Mouse (Mus musculus): ENCODE results near the gene Chmp2a. TPM values are rescaled to one million over a fixed set of nuclear protein-coding genes. Genes with fewer than 3 reads are reported as not detected.

Chmp2a gene
- polyA plus RNA-seq, 1 experiment from 2014 or later: 165 TPM

DNA sequence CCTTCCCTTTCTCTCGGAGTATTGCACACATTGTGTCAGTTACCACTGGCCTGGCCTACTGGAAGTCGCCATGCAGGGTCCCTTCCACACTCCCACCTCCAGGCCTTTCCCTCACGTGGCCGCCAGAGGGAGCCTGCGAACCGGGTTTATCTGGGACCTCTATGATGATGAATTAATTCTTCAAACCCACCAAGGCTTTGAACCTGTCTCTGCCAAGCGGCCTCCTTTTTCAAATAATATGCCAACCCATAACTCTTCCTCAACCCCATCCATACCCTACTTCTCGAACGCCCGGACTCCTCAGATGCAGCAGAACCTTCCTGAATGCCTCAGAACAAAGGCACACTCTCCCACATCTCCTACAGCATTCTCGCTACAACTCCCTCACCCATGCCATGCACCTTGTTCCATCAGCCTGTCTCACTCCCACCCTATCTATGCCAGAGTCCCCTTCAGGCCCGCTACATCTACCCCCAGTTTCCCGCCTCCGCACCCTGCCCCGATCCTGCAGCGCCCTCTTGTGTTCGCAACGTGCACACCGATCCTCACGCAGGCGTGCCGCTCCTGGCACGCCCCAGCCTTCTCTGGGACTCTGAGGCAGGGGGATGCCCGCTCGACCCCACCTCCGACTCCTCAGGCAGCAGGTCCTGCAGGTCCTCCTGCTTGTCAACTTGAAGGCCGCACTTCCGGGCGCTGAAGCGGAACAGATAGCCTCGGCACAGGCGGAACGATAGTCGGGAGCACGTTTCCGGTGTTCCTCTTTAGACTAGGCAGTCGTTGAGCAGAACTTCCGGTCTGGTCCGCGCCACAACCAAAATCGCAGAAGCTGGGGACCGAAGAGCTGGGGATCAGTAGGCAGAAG, 25.2 kb downstream of the Chmp2a start:
- peak overlapping the region; percentile 94 for H3K4me2 ChIP-seq (ENCODE audit: low read length)
- H3K9ac ChIP-seq (ENCODE audit: low read length): peak overlapping the region; percentile 91
- peak; percentile 62 for ATAC-seq (ENCODE audit: insufficient number of reproducible peaks, insufficient read depth, low FRiP score, low read depth)
- H3K9me3 ChIP-seq (ENCODE audit: control insufficient read depth, low read length): no peaks in the 10 kb centered on the region
- under 1% methylated on average over 42 of the region's 42 CpGs for WGBS
- peaks cover 6% of the 10 kb centered on the region; the same call in 1 of the 2 replicates for H3K27me3 ChIP-seq (ENCODE audit: control insufficient read depth, insufficient read depth, low read length)
- peak overlapping the region; percentile 76 to 84 for H3K4me3 ChIP-seq (ENCODE audit: control insufficient read depth in 1 of 2, insufficient read depth in 1 of 2, low read depth in 1 of 2, low read length in 2 of 2)
- H3K27ac ChIP-seq (replicated peaks in 1 of 2; ENCODE audit: control insufficient read depth in 1 of 2, insufficient read depth in 1 of 2, low read depth in 2 of 2, low read length in 2 of 2): peak overlapping the region; percentile 94 to 95
- peaks cover 6 to 13% of the 10 kb centered on the region in 2 experiments for H3K4me1 ChIP-seq (ENCODE audit: control insufficient read depth in 2 of 2, insufficient read depth in 2 of 2, low read length in 2 of 2)
- peaks cover 36% of the 10 kb centered on the region for H3K36me3 ChIP-seq (ENCODE audit: control insufficient read depth, insufficient read depth, low read length)

DNA sequence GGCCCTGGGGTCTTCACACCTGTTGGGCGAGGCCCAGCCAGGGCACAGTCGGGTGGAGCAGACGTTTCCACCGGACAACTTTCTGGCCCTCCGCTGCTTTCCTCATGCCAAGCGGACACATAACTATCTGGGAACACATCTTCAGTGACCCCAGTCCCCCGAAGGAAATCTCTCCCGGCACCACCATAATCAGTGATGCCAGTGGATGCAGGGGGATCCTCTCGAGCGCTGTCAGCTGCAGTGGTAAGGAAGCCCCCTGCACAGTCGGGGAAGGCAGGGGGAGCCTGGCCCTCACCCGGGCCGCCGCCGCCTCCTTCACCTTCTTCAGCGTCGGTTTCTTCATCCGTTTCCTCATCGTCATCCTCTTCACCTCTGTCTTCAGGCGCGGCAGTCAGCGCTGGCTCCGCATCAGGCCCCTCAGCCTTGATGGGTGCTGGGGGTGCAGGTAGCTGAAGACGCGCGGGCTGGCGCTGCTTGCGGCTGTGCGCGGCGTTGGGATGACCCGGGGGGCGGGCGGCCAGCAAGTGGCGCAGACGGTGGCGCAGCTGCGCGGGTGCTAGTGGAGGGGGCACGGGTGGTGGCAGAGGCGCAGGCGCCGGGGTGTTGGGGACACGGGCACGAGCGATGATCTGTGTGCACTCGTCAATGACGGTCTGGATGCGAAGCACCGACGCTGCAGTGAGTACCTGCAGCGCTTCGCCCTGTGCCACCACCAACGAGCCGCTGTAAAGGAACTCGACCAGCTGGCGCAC, 27.1 kb downstream of the Chmp2a start:
- Histone ChIP-seq H3K4me2 (ENCODE audit: low read length) (no peak overlapping the region), H3K27me3 (ENCODE audit: control insufficient read depth, insufficient read depth, low read length) (peaks cover 6% of the 10 kb centered on the region; the same call in 1 of the 2 replicates), H3K4me3 (ENCODE audit: control insufficient read depth in 1 of 2, insufficient read depth in 1 of 2, low read depth in 1 of 2, low read length in 2 of 2) (no peak overlapping the region), H3K9me3 (ENCODE audit: control insufficient read depth, low read length) (no peaks in the 10 kb centered on the region), H3K9ac (ENCODE audit: low read length) (no peak overlapping the region), H3K36me3 (ENCODE audit: control insufficient read depth, insufficient read depth, low read length) (peaks cover 37% of the 10 kb centered on the region), H3K27ac (replicated peaks in 1 of 2; ENCODE audit: control insufficient read depth in 1 of 2, insufficient read depth in 1 of 2, low read depth in 2 of 2, low read length in 2 of 2) (no peak overlapping the region), H3K4me1 (ENCODE audit: control insufficient read depth in 2 of 2, insufficient read depth in 2 of 2, low read length in 2 of 2) (peaks cover 6 to 13% of the 10 kb centered on the region in 2 experiments)
- 43% methylated on average over 57 of the region's 57 CpGs for WGBS
- ATAC-seq (ENCODE audit: insufficient number of reproducible peaks, insufficient read depth, low FRiP score, low read depth): no peak

DNA sequence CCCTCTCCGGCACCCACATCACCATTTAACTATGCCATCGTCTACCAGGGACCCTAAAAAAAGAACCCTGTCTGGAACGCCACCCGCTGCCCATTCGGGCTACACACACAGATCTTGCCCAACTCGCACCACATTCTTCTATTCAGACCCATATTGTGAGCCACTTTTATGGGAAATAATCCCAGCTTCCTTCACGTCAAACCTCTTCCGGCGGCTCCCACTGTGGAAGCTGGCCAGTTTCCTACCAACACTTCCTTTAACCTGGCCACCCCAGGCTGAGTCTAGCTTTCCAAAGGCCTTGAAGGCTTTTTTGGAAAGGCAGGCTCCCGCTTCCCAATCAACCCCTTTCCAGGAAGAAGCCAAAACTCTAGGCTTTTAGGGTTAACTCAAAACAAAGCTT, 28.1 kb downstream of the Chmp2a start:
- Histone ChIP-seq H3K36me3 (ENCODE audit: control insufficient read depth, insufficient read depth, low read length) (peaks cover 37% of the 10 kb centered on the region), H3K27ac (replicated peaks in 1 of 2; ENCODE audit: control insufficient read depth in 1 of 2, insufficient read depth in 1 of 2, low read depth in 2 of 2, low read length in 2 of 2) (no peak overlapping the region), H3K4me1 (ENCODE audit: control insufficient read depth in 2 of 2, insufficient read depth in 2 of 2, low read length in 2 of 2) (peaks cover 6 to 13% of the 10 kb centered on the region in 2 experiments), H3K4me3 (ENCODE audit: control insufficient read depth in 1 of 2, insufficient read depth in 1 of 2, low read depth in 1 of 2, low read length in 2 of 2) (no peak overlapping the region), H3K27me3 (ENCODE audit: control insufficient read depth, insufficient read depth, low read length) (peaks cover 6% of the 10 kb centered on the region; the same call in 1 of the 2 replicates), H3K9me3 (ENCODE audit: control insufficient read depth, low read length) (no peaks in the 10 kb centered on the region), H3K4me2 (ENCODE audit: low read length) (no peak overlapping the region), H3K9ac (ENCODE audit: low read length) (no peak overlapping the region)
- ATAC-seq (ENCODE audit: insufficient number of reproducible peaks, insufficient read depth, low FRiP score, low read depth): no peak
- 85% methylated on average over 10 of the region's 10 CpGs for WGBS

DNA sequence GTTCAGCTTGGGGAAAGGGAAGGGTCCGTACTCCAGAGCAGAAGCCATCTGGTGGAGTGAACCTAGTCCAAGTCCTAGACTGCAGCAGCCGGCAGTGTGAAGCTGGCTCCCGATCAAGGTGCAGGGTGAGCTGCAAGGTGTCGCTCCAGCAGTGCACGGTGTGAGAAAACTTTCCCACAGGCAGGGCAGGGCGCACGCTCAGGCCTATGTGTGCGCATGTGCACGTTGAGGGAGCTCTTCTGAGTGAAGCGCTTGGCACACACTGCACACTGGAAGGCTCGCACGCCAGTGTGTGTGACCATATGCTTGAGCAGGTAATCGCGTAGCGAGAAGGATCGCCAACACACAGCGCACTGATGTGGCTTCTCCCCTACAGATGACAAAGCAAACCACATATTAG, 28.6 kb downstream of the Chmp2a start:
- ATAC-seq (ENCODE audit: insufficient number of reproducible peaks, insufficient read depth, low FRiP score, low read depth): no peak
- Histone ChIP-seq H3K9me3 (ENCODE audit: control insufficient read depth, low read length) (no peaks in the 10 kb centered on the region), H3K4me2 (ENCODE audit: low read length) (no peak overlapping the region), H3K27me3 (ENCODE audit: control insufficient read depth, insufficient read depth, low read length) (peaks cover 6% of the 10 kb centered on the region; the same call in 1 of the 2 replicates), H3K36me3 (ENCODE audit: control insufficient read depth, insufficient read depth, low read length) (peaks cover 37% of the 10 kb centered on the region), H3K4me1 (ENCODE audit: control insufficient read depth in 2 of 2, insufficient read depth in 2 of 2, low read length in 2 of 2) (peaks cover 6 to 13% of the 10 kb centered on the region in 2 experiments), H3K4me3 (ENCODE audit: control insufficient read depth in 1 of 2, insufficient read depth in 1 of 2, low read depth in 1 of 2, low read length in 2 of 2) (no peak overlapping the region), H3K27ac (replicated peaks in 1 of 2; ENCODE audit: control insufficient read depth in 1 of 2, insufficient read depth in 1 of 2, low read depth in 2 of 2, low read length in 2 of 2) (no peak overlapping the region), H3K9ac (ENCODE audit: low read length) (no peak overlapping the region)
- WGBS: 90% methylated on average over 17 of the region's 17 CpGs

DNA sequence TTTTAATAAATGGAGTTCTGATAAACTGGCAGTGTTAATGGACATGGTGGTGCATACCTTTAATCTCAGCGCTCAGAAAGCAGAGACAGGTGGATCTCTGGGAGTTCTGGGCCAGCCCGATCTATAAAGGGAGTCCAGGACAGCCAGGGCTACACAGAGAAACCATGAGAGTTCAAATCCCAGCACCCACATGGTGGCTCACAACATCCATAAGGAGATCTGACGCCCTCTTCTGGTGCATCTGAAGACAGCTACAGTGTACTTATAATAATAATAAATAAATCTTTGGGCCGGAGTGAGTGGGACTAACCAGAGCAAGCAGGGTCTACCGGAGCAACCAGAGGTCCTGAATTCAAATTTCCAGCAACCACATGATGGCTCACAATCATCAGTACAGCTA, 31.2 kb downstream of the Chmp2a start:
- no peak overlapping the region for H3K4me3 ChIP-seq (ENCODE audit: control insufficient read depth in 1 of 2, insufficient read depth in 1 of 2, low read depth in 1 of 2, low read length in 2 of 2)
- 77% methylated on average over 5 of the region's 5 CpGs for WGBS
- no peak overlapping the region for H3K27ac ChIP-seq (replicated peaks in 1 of 2; ENCODE audit: control insufficient read depth in 1 of 2, insufficient read depth in 1 of 2, low read depth in 2 of 2, low read length in 2 of 2)
- no peak overlapping the region for H3K4me2 ChIP-seq (ENCODE audit: low read length)
- no peak overlapping the region for H3K9ac ChIP-seq (ENCODE audit: low read length)
- H3K9me3 ChIP-seq (ENCODE audit: control insufficient read depth, low read length): no peaks in the 10 kb centered on the region
- H3K36me3 ChIP-seq (ENCODE audit: control insufficient read depth, insufficient read depth, low read length): peaks cover 37% of the 10 kb centered on the region
- H3K4me1 ChIP-seq (ENCODE audit: control insufficient read depth in 2 of 2, insufficient read depth in 2 of 2, low read length in 2 of 2): no peaks in the 10 kb centered on the region
- ATAC-seq (ENCODE audit: insufficient number of reproducible peaks, insufficient read depth, low FRiP score, low read depth): no peak
- peaks cover 6% of the 10 kb centered on the region; the same call in 1 of the 2 replicates for H3K27me3 ChIP-seq (ENCODE audit: control insufficient read depth, insufficient read depth, low read length)

DNA sequence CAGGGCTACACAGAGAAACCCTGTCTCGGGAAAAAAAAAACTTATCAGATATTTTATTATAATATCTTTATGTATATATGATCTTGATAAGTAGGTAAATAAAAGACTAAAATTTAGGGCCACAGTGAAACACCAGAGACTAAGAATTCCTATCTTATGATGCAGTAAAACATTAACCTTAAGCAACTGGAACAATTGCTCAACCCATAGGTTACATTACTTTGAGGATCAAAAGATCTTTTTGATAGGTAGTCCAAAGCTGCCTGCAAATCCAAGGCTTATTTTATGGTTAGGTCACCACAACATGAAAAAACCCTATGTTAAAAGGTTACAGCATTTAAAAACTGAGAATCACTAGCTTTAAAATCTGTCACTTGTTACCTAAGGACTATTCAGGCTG, 33.0 kb downstream of the Chmp2a start:
- 57% methylated on average over 1 of the region's 1 CpGs for WGBS
- no peak for ATAC-seq (ENCODE audit: insufficient number of reproducible peaks, insufficient read depth, low FRiP score, low read depth)
- peaks cover 20% of the 10 kb centered on the region for H3K36me3 ChIP-seq (ENCODE audit: control insufficient read depth, insufficient read depth, low read length)
- H3K27me3 ChIP-seq (ENCODE audit: control insufficient read depth, insufficient read depth, low read length): no peaks in the 10 kb centered on the region
- H3K27ac ChIP-seq (replicated peaks in 1 of 2; ENCODE audit: control insufficient read depth in 1 of 2, insufficient read depth in 1 of 2, low read depth in 2 of 2, low read length in 2 of 2): no peak overlapping the region
- no peak overlapping the region for H3K4me2 ChIP-seq (ENCODE audit: low read length)
- no peaks in the 10 kb centered on the region for H3K4me1 ChIP-seq (ENCODE audit: control insufficient read depth in 2 of 2, insufficient read depth in 2 of 2, low read length in 2 of 2)
- H3K9me3 ChIP-seq (ENCODE audit: control insufficient read depth, low read length): no peaks in the 10 kb centered on the region
- H3K4me3 ChIP-seq (ENCODE audit: control insufficient read depth in 1 of 2, insufficient read depth in 1 of 2, low read depth in 1 of 2, low read length in 2 of 2): no peak overlapping the region
- H3K9ac ChIP-seq (ENCODE audit: low read length): no peak overlapping the region

DNA sequence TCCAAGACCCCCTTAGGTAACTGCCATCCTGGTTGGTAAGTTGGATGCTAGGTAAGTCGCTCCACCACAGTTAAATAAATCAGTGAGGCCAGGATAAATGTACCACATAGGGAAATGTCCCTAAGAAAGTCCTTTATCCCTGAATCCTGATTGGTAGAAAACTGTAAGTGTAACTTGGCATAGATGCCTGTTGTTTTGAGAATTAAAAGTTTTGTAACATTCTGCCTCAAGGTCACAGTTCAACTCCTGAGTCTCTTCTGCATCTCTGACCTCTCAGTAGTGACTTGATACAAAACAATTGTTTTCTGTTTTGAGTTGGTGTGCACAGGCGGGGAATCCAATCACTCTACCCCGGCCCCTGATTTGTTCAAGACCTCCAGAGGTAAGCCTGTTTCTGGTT, 35.8 kb downstream of the Chmp2a start, which contains the start of gene Trim28:
Trim28 (plus strand) TSS at position 264 of the 400 bp plus-strand sequence.
- Histone ChIP-seq H3K4me1 (ENCODE audit: control insufficient read depth in 2 of 2, insufficient read depth in 2 of 2, low read length in 2 of 2) (no peaks in the 10 kb centered on the region), H3K4me2 (ENCODE audit: low read length) (no peak within 1 kb of the TSS), H3K36me3 (ENCODE audit: control insufficient read depth, insufficient read depth, low read length) (no peaks in the 10 kb centered on the region; the same call in 1 of the 2 replicates), H3K27ac (replicated peaks in 1 of 2; ENCODE audit: control insufficient read depth in 1 of 2, insufficient read depth in 1 of 2, low read depth in 2 of 2, low read length in 2 of 2) (no peak within 1 kb of the TSS), H3K9ac (ENCODE audit: low read length) (no peak within 1 kb of the TSS), H3K27me3 (ENCODE audit: control insufficient read depth, insufficient read depth, low read length) (no peaks in the 10 kb centered on the region), H3K9me3 (ENCODE audit: control insufficient read depth, low read length) (no peaks in the 10 kb centered on the region), H3K4me3 (ENCODE audit: control insufficient read depth in 1 of 2, insufficient read depth in 1 of 2, low read depth in 1 of 2, low read length in 2 of 2) (no peak within 1 kb of the TSS)
- WGBS: 84% methylated on average over 3 of the region's 3 CpGs
- no peak for ATAC-seq (ENCODE audit: insufficient number of reproducible peaks, insufficient read depth, low FRiP score, low read depth)
